25 mouse cellular contexts compared by ENCODE assay signal in genomic region chr1:139092722-139093121, GRCm38 (mm10).
DNase-seq lines count a peak whose midpoint lies in the region; ATAC-seq lines count a peak whose summit lies in the region.
"Had no signal": no experiment of that assay in that cellular context is flagged by ENCODE, and none has a peak within 500 bp of the region (broad histone marks: within the 10 kb centered on the region; RNA-seq: fewer than 3 reads in every experiment).

No protein-coding gene starts in this region.

- peak; percentile 43; the same call in 1 of the 2 replicates for ATAC-seq in lung, embryonic 16.5 days (ENCODE audit: low read depth)
- no peak for ATAC-seq in monocyte, adult 5-6 weeks (replicated peaks; ENCODE audit: insufficient number of reproducible peaks, low FRiP score, low TSS enrichment, poor library complexity, severe bottlenecking)
- ATAC-seq: CD4-positive, CD25-positive, alpha-beta regulatory T cell, adult 4 months; hindbrain, embryonic 16.5 days; intestine, embryonic 16.5 days; lung, postnatal 0 days had no signal

- H3K27ac ChIP-seq in lung, embryonic 16.5 days (ENCODE audit: low read length), result no peak overlapping the region
- H3K27ac ChIP-seq: embryonic facial prominence, embryonic 12.5 days; heart, embryonic 10.5 days; liver, embryonic 13.5 days; neural tube, embryonic 13.5 days had no signal

- H3K36me3 ChIP-seq in lung, embryonic 16.5 days (ENCODE audit: control insufficient read depth, insufficient read depth, low read length), result no peaks in the 10 kb centered on the region
- H3K36me3 ChIP-seq: embryonic facial prominence, embryonic 12.5 days; liver, embryonic 13.5 days; neural tube, embryonic 13.5 days had no signal

- H3K27me3 ChIP-seq in lung, embryonic 16.5 days (ENCODE audit: control insufficient read depth, insufficient read depth, low read depth, low read length), result no peaks in the 10 kb centered on the region
- H3K27me3 ChIP-seq: embryonic facial prominence, embryonic 12.5 days; liver, embryonic 13.5 days; neural tube, embryonic 13.5 days had no signal

- H3K9me3 ChIP-seq in lung, embryonic 16.5 days (ENCODE audit: control insufficient read depth, low read length), result no peaks in the 10 kb centered on the region
- H3K9me3 ChIP-seq: embryonic facial prominence, embryonic 12.5 days; heart, embryonic 10.5 days; liver, embryonic 13.5 days; neural tube, embryonic 13.5 days had no signal

- no peaks in the 10 kb centered on the region for H3K4me1 ChIP-seq in lung, embryonic 16.5 days (replicated peaks; ENCODE audit: control insufficient read depth, insufficient read depth, low read length)
- H3K4me1 ChIP-seq: embryonic facial prominence, embryonic 12.5 days; heart, embryonic 10.5 days; liver, embryonic 13.5 days; neural tube, embryonic 13.5 days had no signal

- no peak overlapping the region for H3K4me2 ChIP-seq in lung, embryonic 16.5 days (ENCODE audit: low read depth, low read length)
- H3K4me2 ChIP-seq: embryonic facial prominence, embryonic 12.5 days; liver, embryonic 13.5 days; midbrain, embryonic 11.5 days; neural tube, embryonic 13.5 days had no signal

- peak; percentile 6 for DNase-seq in kidney, adult 11 months
- no peak for DNase-seq in kidney, postnatal 14 days
- DNase-seq in lung, postnatal 14 days, result no peak
- DNase-seq in forelimb bud, embryonic 11.5 days (ENCODE audit: low read depth, low spot score), result peak; percentile 75
- DNase-seq in heart, postnatal 4 days, result no peak
- DNase-seq: adrenal gland, postnatal 25 days; cerebellum, adult 9-10 months; gastrocnemius, postnatal 10 days; kidney, postnatal 25 days; layer of hippocampus, postnatal 36 days; liver, embryonic 13.5 days; retina, postnatal 1 day; right cerebral cortex, postnatal 25 days; thymus, postnatal 36 days had no signal

- WGBS in lung, embryonic 16.5 days, result 48% methylated on average over 4 of the region's 4 CpGs

- H3K9ac ChIP-seq in lung, embryonic 16.5 days (ENCODE audit: low read length), result no peak overlapping the region
- H3K9ac ChIP-seq: embryonic facial prominence, embryonic 12.5 days; liver, embryonic 13.5 days; neural tube, embryonic 13.5 days had no signal

- H3K4me3 ChIP-seq in lung, embryonic 16.5 days (ENCODE audit: low read length), result no peak overlapping the region
- H3K4me3 ChIP-seq: embryonic facial prominence, embryonic 12.5 days; heart, embryonic 10.5 days; liver, embryonic 13.5 days; myocyte; neural tube, embryonic 13.5 days had no signal

Comparison
In these comparisons a context has a peak if more than half of its experiments do, and no peak if none do; other contexts are left out.
1. DNase-seq: peak in kidney, adult 11 months (single experiment) and forelimb bud, embryonic 11.5 days (single experiment); none in kidney, postnatal 14 days (single experiment), lung, postnatal 14 days (single experiment) and heart, postnatal 4 days (single experiment).